Mouse (Mus musculus): ENCODE results near the gene Mmp25. TPM values are rescaled to one million over a fixed set of nuclear protein-coding genes. Genes with fewer than 3 reads are reported as not detected.

Mmp25 gene
- total RNA-seq (2023; ENCODE audit: inconsistent age): not detected in 4 replicates

DNA sequence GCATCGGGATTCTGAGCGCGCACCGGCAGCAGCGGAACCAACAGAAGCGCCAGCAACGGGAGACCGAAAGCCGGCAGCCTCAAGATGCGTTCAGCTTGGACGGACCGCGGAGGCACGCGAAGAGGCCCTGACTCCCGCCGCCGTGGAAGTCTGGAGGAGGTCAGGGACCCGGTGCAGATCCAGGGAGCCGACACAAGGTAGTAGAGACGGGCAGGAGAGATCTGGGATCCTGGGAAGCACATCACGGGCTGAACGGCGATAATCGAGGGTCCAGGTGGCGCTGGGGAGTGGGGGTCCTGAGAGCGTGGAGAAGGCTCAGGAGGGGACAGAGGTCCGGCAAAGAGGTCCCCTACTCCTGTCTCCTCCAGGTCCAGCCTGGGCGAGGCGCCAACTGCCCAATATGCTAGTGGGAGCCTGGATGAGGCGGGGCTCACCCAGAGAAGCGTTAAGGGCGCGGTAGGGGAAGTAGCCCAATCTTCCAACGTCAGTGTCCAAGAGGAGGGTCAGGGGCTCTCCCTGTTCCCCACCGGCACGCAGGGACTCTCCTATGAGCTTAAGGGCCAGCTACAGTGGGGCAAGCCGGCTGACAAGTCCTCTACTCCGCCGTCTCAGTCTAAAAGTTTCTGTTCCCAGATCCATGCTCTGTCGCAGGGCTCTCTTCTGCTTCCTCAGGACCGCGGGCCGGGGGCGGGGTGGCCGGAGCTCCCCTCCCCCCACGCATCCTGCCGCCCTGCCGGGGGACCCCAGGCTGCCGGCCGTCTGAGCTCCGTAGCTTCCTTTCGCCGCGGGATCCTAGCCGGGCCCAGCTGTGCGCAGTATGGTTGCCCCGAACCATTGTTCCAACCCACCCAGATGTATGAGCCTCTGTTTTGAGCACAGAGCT, at the start of gene Mmp25:
TSS of gene Mmp25 (minus strand) at position 665 of the 883 bp plus-strand sequence.

DNA sequence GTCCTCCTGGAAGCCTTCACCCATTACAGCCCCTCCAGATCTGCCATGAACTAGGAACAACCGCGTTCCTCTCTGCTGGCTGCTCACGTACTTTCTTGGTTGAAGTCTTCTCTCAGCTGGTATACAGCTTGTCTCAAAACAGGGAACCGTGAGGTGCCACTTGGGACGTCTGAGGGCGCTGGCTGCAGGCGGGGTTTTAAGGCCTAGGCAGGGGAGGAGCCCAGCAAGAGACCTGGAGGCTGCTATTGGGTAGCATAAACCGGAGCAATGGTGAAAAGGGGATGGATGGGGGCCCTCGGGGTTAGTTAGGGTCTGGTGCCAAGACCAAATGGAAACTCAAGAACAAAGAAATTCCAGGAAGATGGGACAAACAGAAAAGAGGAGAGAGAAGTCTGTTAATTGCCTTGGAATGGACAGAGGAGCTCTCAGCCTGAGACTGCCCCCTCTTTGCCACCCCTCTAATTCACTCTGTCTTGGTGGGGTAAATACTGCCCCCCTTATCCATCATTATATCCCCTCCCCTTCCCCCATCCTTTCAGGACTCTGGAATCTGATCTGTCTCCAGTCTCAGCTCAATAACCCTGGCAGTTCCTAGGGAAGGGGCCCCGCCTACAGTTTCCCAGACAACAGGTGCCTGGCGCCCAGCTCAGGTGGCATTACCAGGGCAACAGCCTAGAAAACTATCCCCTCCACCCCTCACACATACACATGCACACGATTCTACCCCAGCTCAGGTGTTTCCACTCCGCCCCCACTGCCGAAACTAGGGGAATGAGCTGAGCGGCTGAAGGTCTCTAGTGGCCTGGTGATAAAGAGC, 39.0 kb upstream of the Mmp25 start, which contains the start of gene Cldn9:
TSS of gene Cldn9 (minus strand) at position 171 of the 817 bp plus-strand sequence.

DNA sequence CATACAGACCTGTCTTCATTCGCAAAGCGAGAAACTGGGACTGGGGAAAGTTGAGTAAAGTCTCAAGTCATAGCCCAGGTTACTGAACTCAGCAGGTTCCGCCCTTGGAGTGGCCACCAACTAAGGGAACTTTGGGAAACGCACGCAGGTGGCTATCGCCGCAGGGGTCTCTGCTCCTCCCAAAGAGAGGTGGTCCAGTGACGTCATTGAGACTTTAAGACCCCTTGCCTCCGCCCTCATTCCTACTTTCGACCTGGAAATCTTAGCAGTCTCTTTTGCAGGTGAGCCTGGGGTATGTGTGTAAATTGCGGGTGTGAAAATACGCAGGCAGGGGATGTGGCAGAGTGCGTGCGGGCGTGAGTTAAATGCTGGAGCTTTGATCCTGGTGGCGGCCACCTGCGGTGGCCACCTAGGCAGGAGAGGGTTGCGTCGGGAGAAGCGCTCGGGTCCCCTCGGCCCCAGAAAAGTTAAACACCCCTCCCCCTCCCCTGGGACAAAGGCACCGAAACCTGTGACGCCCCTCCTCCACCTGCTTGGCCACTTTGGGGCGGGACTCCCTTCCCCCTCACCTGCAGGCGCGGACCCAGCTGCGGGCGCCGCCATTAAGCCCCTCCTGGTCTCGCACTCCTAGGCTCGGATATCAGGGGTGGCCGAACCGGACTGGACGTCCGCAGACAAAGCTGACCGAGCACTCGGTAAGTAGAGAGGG, 34.2 kb upstream of the Mmp25 start, which contains the start of gene Cldn6:
TSS of gene Cldn6 (plus strand) at position 123 of the 709 bp plus-strand sequence.

DNA sequence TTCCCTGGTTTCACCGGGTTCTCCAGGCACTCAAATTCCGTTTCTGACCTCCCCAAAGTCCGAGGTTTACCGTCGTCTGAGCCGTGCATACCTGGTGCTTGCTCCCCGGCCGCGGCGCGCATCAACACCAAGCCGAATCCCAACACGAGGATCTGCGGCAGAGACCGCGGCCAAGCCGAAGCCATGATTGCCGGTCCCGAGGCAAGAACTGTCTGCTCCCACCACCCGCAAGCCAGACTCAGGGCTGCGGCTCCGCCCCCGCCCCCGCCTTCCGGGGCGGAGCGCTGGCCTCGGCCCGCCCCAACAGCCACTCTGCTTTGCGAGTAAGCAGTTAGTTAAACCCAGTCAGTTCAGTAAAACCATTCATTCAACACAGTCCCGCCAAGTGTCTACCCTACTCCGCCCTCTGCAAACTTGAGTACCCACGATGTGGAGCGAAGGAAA, 32.2 kb upstream of the Mmp25 start, which contains the start of gene Tnfrsf12a:
TSS of gene Tnfrsf12a (minus strand) at position 233 of the 444 bp plus-strand sequence.

DNA sequence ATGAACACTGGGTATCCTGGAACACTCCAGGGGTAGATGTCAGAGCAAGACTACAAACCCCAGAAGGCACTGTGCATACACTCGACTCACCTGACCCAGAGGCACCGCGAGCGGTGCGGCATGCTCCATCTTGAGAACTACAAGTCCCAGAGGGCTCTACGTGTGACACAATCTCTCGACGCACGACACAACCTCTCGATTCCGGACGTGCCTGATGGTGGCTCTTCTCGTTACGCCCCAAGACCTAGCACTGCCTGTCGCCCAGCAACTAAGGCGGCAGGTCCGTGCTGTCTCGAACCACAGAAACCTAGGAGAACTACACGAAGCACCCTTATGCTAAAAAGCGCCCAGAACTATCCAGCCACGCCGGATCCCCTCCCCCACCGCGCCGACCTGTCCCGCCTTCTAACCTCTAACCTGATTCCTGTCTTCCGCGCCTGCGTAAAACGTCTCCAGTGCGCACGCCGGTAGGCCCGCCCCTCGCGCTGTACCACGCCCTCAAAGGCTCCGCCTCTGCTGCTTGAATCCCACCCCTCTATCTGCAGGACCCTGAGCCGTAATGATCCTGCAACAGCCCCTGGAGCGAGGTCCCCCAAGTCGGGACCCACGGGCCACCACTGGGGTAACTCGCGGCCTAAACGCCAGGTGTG, 28.5 kb upstream of the Mmp25 start, which contains the start of the genes Hcfc1r1 and Thoc6:
TSS of gene Hcfc1r1 (plus strand) at position 173 of the 650 bp plus-strand sequence.
TSS of gene Thoc6 (minus strand) at position 459 of the 650 bp plus-strand sequence.

DNA sequence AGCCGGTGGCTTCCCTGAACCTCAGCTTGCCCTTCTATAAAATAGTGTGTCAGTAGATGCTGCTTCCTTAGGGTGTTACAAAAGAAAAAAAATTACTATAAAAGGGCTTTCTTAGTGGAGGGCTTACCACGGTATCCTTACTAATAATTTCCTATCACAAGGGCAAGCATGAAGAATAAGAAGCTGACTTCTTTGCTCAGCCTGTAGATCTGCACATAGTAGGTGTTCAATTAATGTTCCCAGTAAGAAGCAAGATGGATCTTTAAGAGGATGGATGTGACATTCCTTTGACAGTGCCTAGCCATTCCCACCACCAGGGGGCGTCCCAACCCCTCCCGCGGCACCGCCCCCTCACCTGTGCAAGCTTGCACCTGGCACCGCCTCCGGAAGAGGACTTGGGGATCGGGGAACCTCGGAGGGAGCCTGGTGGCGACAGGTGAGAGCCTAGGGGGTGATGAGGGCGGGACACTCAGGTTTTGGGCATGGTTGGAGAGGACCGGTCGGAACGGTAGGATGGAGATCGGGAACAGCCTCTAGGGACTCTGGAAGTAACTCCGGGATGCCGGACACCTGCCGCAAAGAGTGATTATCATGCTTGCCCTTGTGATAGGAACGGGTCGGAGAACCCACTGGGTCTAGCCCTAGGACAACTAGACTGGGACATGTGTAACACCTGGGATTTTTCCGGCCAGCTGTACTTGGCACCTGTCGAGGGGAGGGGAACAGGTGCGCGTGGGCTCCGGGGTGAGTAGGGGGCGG, 15.2 kb upstream of the Mmp25 start, which contains the start of gene Bicdl2:
TSS of gene Bicdl2 (plus strand) at position 390 of the 759 bp plus-strand sequence.

DNA sequence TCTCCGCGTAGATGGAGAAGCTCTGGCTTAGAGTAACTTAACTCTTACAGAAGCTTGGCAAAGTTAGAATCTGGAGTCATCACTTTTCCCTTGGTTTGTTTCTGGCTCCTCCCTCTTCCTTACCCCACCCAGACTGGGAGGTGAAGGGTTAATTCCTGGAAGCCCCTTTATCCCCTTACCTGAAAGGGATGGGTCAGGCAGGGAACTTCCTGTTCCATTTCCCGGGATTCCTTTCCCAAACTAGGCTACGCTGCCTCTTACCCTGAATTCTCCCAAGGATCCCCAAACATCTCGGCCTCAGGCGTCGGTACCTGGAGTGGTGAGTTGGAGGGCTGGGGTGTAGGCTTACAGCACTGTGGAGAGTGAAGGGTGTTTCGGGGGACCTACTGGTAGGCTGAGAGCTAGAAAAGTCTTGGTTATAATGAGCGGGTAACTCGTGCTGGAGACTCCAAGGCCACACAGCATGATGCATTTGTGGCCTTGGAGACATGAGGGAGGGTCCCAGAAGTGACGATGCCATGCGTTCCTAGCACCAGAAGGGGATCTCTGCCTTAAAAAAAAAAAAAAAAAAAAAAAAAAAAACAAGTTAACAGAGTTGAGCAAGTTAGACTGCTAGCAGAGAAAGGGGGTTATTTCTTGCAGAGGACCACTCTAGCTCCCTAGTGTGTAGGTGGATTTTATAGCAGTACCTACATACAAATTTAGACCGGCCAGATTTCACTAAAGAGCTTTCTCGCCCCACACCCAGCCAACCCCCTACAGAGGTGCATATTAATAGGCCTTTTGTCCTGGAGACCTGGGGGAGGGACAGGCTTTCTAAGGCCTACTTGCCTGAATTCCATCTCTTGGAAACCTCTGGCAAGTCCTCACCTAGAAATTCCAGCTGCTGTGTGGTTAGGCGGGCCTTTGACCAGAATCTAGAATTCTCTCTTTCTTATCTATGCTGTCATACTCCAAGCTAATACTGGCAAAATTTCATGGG, 44.1 kb downstream of the Mmp25 start, which contains the start of gene Zscan10:
TSS of gene Zscan10 (plus strand) at position 216 of the 982 bp plus-strand sequence.

DNA sequence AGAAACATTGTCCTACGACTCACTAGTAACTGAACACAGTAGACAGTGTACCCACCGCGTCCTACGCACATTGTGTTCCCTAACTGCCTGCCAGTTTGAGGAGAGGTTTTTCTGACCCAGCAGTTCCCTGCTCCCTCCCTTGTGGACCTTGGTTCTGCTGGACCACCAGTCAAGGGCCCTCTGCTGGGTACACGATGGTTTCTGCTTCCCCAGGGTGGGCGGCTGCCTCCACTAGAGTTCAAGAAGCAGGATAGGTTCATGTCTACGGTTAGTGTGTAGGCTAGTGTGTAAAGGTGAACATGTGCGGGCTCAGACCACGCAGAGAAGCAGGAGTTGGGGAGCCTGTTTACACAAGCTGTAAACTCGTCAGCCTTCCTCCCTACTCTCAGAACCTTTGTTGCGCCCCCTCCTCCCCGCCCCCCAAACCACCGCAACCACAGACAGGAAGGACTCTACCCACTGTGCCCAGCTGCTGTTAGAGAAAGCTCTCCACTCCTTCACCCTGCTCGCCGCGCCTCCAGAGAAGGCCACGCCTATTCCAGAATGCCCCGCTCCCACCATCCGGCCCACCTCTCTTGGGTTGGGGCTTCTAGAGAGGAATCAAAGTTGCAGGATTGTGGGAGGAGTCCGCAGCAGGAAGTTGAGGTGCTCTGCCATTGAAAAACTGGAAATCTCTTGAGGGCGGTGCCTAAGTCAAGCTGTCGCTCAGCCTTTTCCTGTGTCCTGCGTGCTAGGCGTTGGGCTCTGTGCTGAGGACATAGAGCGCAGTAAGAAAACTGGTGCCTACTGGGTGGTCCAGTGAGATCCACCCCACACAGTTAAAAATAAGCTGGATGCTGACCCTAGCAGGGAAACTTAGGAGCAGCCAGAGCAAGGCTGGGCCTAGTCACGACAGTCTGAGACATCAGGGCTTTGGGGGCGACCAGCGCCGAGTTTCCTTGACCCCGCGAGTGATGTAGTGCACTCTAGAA, 46.2 kb downstream of the Mmp25 start, which contains the start of gene Zfp13:
TSS of gene Zfp13 (minus strand) at position 906 of the 971 bp plus-strand sequence.

Other genes with a start within 250 kb of the Mmp25 start
- gene Vmn2r117, start 165.6 kb downstream of the Mmp25 start, total RNA-seq (2023; ENCODE audit: inconsistent age): not detected in 4 replicates
- gene Zfp213, start 81.0 kb downstream of the Mmp25 start, total RNA-seq (2023; ENCODE audit: inconsistent age): 7.7 to 10.6 TPM (median 9.1 TPM) in 4 replicates
- gene Zfp13, start 45.8 kb downstream of the Mmp25 start, total RNA-seq (2023; ENCODE audit: inconsistent age): 0.24 TPM in 1 of 4 replicates, not detected in the others
- gene Zscan10, start 44.4 kb downstream of the Mmp25 start, total RNA-seq (2023; ENCODE audit: inconsistent age): not detected in 4 replicates
- not detected in 4 replicates for gene Bicdl2, start 15.2 kb upstream of the Mmp25 start, total RNA-seq (2023; ENCODE audit: inconsistent age)
- 36.1 to 48.9 TPM (median 40.8 TPM) in 4 replicates for gene Hcfc1r1, start 28.3 kb upstream of the Mmp25 start, total RNA-seq (2023; ENCODE audit: inconsistent age)
- 23.9 to 33.5 TPM (median 27.0 TPM) in 4 replicates for gene Thoc6, start 28.6 kb upstream of the Mmp25 start, total RNA-seq (2023; ENCODE audit: inconsistent age)
- gene Tnfrsf12a, start 32.2 kb upstream of the Mmp25 start, total RNA-seq (2023; ENCODE audit: inconsistent age): 8.7 to 13.8 TPM (median 11.7 TPM) in 4 replicates
- not detected in 4 replicates for gene Cldn6, start 34.0 kb upstream of the Mmp25 start, total RNA-seq (2023; ENCODE audit: inconsistent age)
- not detected in 4 replicates for gene Cldn9, start 38.7 kb upstream of the Mmp25 start, total RNA-seq (2023; ENCODE audit: inconsistent age)
- gene 1520401A03Rik, start 77.5 kb upstream of the Mmp25 start, total RNA-seq (2023; ENCODE audit: inconsistent age): not detected in 4 replicates
- gene Pkmyt1, start 81.1 kb upstream of the Mmp25 start, total RNA-seq (2023; ENCODE audit: inconsistent age): 32.8 to 35.4 TPM (median 33.4 TPM) in 4 replicates
- gene Paqr4, start 95.6 kb upstream of the Mmp25 start, total RNA-seq (2023; ENCODE audit: inconsistent age): 0.27 to 0.67 TPM (median 0.48 TPM) in 4 replicates
- not detected in 4 replicates for gene Kremen2, start 100.6 kb upstream of the Mmp25 start, total RNA-seq (2023; ENCODE audit: inconsistent age)
- gene Flywch1, start 126.3 kb upstream of the Mmp25 start, total RNA-seq (2023; ENCODE audit: inconsistent age): 24.2 to 32.5 TPM (median 29.5 TPM) in 4 replicates
- 0.81 TPM in 1 of 4 replicates, not detected in the others for gene Flywch2, start 140.8 kb upstream of the Mmp25 start, total RNA-seq (2023; ENCODE audit: inconsistent age)
- gene Srrm2, start 145.3 kb upstream of the Mmp25 start, total RNA-seq (2023; ENCODE audit: inconsistent age): 1,187 to 1,326 TPM (median 1,293 TPM) in 4 replicates
- gene Elob, start 183.9 kb upstream of the Mmp25 start, total RNA-seq (2023; ENCODE audit: inconsistent age): 159 to 201 TPM (median 175 TPM) in 4 replicates
- gene Prss33, start 190.8 kb upstream of the Mmp25 start, total RNA-seq (2023; ENCODE audit: inconsistent age): not detected in 4 replicates
- not detected in 4 replicates for gene Prss32, start 198.6 kb upstream of the Mmp25 start, total RNA-seq (2023; ENCODE audit: inconsistent age)
- gene Prss41, start 198.9 kb upstream of the Mmp25 start, total RNA-seq (2023; ENCODE audit: inconsistent age): 0.69 TPM in 1 of 4 replicates, not detected in the others
- not detected in 4 replicates for gene Prss21, start 222.8 kb upstream of the Mmp25 start, total RNA-seq (2023; ENCODE audit: inconsistent age)
- not detected in 4 replicates for gene Dcpp1, start 235.6 kb upstream of the Mmp25 start, total RNA-seq (2023; ENCODE audit: inconsistent age)
- not detected in 4 replicates for gene Dcpp2, start 235.6 kb upstream of the Mmp25 start, total RNA-seq (2023; ENCODE audit: inconsistent age)

Measured in B cell, adult (primary cell).